Mouse (Mus musculus) CH12F3 (cell line): ENCODE measurements around the gene Foxred2.

Experiments
- in situ Hi-C: fragments of 300-500 bp; cut with MboI; formaldehyde crosslinking; loops from 2 replicates; pipeline ENCODE4 v1.14.3; 2020; ENCODE audit warnings: low sequenced_read_pairs

The Foxred2 gene

GRCm38 (mm10) chr15:77949061-77949460 lies 7.5 kb downstream of the Foxred2 start:
- in situ Hi-C loops, result no loop called here

GRCm38 (mm10) chr15:77945711-77946110 lies 10.8 kb downstream of the Foxred2 start:
- in situ Hi-C loops, result no loop called here

GRCm38 (mm10) chr15:77941563-77941962 lies 15.0 kb downstream of the Foxred2 start:
- in situ Hi-C loops, result no loop called here

GRCm38 (mm10) chr15:77938516-77938915 lies 18.0 kb downstream of the Foxred2 start:
- in situ Hi-C loops, result no loop called here

- in situ Hi-C loops, result no loop called here
These were observed 20.7 kb downstream of the Foxred2 start for GRCm38 (mm10) chr15:77935673-77936375.

- in situ Hi-C loops, result no loop called here
These were observed 21.6 kb downstream of the Foxred2 start for GRCm38 (mm10) chr15:77934968-77935367.

GRCm38 (mm10) chr15:77934326-77934725 lies 22.2 kb downstream of the Foxred2 start:
- in situ Hi-C loops, result no loop called here

GRCm38 (mm10) chr15:77933770-77934169 lies 22.8 kb downstream of the Foxred2 start:
- in situ Hi-C loops, result no loop called here

GRCm38 (mm10) chr15:77933222-77933621 lies 23.3 kb downstream of the Foxred2 start:
- in situ Hi-C loops, result no loop called here

GRCm38 (mm10) chr15:77931689-77932016 lies 24.9 kb downstream of the Foxred2 start:
- in situ Hi-C loops, result no loop called here

GRCm38 (mm10) chr15:77930986-77931688 lies 25.4 kb downstream of the Foxred2 start:
- in situ Hi-C loops, result no loop called here

- in situ Hi-C loops, result no loop called here
These were observed 26.7 kb downstream of the Foxred2 start for GRCm38 (mm10) chr15:77929804-77930203.

GRCm38 (mm10) chr15:77928673-77929331 lies 27.7 kb downstream of the Foxred2 start, which contains the start of gene Txn2:
TSS of gene Txn2 (minus strand) at chr15:77929006.
- in situ Hi-C loops, result no loop called here

- in situ Hi-C loops, result no loop called here
These were observed 28.4 kb downstream of the Foxred2 start for GRCm38 (mm10) chr15:77928091-77928490.

- in situ Hi-C loops, result no loop called here
These were observed 29.6 kb downstream of the Foxred2 start for GRCm38 (mm10) chr15:77926921-77927320.

- in situ Hi-C loops, result no loop called here
These were observed 31.3 kb downstream of the Foxred2 start for GRCm38 (mm10) chr15:77925195-77925594.

GRCm38 (mm10) chr15:77923267-77924035 lies 33.1 kb downstream of the Foxred2 start:
- in situ Hi-C loops, result no loop called here

- in situ Hi-C loops, result no loop called here
These were observed 33.8 kb downstream of the Foxred2 start for GRCm38 (mm10) chr15:77922710-77923109.

GRCm38 (mm10) chr15:77921636-77922035 lies 34.9 kb downstream of the Foxred2 start:
- in situ Hi-C loops, result no loop called here

- in situ Hi-C loops, result no loop called here
These were observed 35.7 kb downstream of the Foxred2 start for GRCm38 (mm10) chr15:77920511-77921462.
